Mouse (Mus musculus) layer of hippocampus, adult 11-12 months (tissue): ENCODE results near the gene Atrnl1.
"Not testable (repeated sequence)": the region's sequence is repeated elsewhere in the genome, so short reads cannot be mapped to it uniquely, and the experiment has no call there.

ENCODE experiments used
- DNase-seq: peaks from one replicate; pipeline ENCODE4 v3.0.0; 2022; ENCODE audit warnings: low spot score

Gene Atrnl1

DNA sequence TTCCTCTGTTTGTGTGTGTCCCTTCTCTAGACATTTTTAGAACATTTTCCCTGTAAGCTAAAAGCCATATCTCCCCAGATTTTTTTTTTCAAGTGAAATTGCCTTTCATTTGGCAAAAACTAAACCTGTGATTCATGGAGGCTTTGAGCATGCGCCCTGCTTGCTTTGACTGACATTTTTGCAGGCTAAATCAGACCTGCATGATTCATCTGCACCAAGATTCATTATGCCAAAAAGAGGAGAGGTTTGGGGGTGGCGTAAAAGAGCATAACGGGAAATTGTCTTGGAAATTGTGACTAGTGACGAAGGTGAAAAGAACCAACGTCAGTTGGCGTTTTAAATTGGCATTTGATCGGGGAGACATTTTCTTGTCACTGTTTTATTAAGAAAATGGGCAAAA is 358.9 kb downstream of the Atrnl1 start:
- DNase-seq: peak; percentile 43

DNA sequence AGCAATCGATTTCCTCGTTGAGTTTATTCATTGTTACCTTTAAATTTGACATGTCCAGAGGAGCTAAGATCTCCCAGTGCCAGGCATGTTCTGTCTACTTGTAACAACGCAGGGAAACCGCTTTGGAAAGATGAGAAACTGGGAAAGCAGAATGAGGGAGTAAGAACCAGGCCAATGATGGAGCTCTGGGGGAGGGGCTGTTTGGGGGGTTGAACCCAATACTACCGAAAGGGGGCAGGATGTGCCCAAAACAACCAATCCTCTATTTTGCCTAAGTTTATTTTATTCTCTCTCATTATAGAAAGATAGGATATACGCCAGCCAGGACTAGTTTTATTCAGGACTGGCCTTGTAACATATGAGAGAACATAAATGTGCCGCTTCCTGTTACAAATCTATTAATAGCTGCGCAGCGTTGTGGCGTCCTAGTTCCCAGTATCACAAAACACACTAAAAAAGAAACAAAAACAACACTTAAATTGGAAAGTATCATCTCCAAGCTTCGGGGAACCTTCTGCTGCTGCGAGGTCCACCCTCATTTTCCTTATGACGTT is 359.6 kb downstream of the Atrnl1 start:
- no peak for DNase-seq

DNA sequence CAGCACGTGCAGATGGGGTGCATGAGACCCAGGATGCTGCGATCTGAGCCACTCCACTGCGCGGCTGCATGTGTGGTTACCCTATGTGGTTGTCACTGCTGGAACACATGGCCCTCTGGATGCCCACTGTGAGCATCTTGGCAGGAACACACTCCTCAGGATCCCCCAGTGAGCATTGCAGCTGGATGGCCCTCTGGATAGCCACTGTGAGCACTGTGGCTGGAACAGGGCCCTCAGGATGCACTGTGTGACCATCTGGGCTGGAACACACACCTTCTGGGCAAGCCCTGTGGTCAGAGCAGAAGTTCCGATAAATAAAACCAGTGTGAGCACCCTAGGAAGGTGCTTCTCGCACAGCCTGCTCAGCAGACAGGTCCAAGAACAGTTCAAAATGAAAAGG is 364.4 kb downstream of the Atrnl1 start:
- DNase-seq: no peak

DNA sequence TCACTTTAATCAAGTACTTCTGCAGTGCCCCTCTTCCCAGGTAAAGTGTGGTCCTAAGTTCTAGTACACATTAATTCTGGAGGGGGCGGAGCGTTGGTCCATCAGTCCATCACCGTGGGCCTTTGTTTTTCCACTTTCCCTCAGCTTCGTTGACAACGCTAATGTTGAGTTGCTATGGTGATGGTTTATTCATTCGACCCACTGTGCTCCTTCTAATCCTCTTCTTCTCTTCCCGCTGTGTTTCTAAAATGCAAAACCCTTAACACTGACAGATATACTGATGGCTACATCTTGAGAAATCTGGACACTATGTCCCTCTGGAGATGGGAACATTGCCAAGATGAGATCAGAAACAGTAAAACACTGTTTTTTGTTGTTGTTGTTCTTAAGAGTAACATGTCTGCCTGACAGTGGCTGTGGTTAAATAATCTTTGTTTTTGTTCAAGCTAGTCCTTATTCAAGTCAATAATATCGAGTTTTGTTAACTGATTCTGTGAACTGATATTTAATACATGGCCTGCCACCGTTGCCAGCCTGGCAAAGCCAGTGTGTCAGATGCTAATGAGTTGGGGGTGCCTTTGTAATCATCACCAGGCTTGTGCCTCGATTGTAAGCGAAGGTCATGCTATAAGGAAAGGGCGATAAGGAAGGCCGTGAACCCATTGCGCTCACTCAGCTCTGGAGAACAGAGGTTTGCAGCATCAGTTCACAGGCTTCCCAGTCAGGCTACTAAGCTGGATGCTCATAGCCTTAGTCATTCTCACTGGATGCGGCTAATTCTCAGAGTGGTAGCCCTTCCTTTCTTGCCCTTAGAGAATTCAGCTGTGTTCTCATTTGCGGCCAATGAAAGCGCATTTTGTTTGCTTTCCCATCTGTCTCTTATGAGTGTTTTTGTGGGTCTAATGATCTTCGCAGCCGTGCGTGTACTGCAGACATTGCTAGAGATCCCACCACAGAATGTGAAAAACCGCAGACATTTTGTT is 375.4 kb downstream of the Atrnl1 start:
- DNase-seq: no peak

DNA sequence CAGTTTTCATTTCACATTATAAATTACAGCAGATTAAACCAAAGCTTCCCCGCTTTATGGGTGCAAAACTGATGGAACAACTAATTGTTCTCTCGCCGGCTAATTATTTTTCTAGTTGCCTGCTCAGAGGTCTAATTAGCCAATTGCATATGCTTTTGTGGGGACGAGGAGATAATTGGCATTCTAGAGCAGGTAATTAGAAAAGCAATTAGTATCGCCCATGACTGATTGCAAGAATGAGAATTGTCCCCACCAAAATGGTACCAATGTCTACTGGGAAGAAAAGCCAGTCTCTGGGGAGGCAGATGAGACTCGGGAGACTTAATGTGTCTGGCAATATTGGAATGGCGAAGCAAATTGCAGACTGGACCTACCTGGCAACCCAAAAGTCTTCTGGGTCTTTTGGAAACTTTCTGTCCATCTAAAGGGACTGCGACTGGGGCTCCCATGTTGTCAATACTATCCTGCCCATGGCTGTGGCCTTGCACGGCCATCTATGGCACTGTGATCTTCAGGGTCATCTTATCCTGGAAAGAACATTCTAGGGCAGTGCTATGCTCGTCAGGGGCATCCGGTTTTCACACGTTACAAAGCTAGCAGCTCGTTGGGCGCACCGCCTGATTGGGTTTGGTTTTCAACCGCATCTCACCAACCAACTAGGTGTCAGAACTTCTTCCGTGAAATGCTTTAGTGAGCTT is 377.0 kb downstream of the Atrnl1 start:
- DNase-seq: no peak

DNA sequence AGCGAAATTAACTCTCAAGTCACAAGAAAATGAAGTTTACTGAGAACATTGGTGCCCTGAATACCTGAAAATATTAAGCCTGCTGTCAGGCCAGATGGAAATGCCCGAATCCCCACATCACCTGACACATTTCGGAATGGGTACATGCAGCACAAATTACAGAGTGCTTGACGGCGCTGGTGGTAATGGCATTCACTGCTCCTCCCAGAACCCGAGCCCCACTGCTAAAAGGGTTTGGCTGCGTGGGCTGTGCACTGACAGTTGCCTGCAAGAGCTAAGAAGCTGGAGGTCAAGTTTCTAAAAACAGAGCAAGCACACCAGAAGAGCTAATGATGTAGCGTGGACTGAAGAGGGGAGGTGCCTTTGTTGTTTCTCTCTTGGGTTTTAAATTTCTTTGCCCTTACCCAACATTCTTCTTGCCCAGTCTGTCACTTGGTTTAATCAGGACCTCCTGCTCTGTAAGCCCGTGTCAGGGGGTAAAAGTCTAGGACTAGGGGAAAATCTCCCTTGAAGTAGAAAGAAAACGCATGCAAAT is 377.8 kb downstream of the Atrnl1 start:
- DNase-seq: no peak

DNA sequence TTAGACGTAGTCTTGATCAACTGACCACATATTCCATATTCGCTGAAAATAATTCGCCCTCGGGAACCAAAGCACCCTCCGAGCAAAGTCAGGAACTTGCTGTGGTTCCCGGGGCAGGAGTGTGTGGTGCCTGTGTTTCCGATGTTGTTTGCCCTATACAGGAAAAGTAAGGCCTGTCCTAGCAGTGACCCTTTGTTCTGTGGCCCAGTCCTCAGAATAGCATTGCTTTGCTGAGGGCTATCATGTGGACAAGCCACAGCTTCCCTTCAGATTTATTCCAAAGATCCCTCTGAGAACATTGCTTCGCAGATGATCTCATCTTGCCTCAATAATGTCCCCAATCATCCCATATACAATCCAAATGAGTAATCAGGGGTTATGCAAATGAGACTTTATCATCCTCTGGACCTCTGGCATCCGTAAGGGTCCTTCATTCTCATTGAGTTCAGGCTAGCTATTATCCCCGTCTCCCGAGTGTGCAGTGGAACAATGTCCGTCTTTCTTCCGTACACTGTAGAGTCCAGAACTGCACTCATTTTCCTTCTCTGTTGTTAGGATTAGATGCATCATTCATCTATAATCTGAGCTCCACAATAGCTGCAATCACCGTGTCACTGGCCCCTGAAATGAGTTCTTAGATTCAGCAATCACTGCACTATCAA is 380.4 kb downstream of the Atrnl1 start:
- DNase-seq: no peak

DNA sequence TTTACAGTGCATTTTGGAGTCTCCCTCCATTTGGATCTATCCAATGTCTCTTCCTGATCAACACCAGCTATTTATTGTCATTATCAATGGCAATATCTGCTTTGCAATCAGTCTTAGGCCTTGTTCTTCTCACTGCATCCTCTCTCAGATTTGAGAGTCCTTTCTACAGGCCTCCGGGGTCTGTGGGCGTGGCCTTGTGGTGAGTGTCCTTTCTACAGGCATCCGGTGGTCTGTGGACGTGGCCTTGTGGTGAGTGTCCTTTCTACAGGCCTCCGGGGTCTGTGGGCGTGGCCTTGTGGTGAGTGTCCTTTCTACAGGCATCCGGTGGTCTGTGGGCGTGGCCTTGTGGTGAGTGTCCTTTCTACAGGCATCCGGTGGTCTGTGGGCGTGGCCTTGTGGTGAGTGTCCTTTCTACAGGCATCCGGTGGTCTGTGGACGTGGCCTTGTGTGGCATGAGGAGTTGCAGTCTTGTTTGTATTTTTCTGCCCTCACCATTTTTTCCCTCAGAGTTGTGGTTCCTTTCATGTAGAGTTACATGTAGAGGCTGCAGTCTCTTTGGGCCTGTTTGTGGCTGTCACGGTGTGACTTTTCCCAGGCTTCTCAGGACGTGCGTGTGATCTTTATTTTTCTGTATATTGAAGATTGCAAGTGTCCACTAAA is 383.5 kb downstream of the Atrnl1 start:
- not testable (repeated sequence) for DNase-seq

DNA sequence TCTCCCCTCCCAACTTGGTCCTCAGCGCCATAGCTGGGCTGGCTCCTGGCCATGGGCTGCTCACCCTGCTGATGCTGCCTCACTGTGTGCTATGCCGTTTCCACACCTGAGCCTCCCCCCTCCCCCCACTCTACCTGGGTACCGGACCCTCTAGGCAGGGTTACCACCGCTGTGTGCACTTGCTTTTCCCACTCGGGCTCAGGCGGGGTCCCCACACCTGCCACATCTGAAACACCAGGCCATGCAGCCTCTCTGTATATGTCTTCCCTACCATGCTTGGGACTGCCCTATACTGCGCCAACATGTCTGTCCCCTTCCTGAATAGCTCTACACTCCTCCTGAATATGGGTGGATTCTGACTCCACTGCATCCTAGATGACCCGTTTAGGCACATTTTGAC is 384.2 kb downstream of the Atrnl1 start:
- no peak for DNase-seq

DNA sequence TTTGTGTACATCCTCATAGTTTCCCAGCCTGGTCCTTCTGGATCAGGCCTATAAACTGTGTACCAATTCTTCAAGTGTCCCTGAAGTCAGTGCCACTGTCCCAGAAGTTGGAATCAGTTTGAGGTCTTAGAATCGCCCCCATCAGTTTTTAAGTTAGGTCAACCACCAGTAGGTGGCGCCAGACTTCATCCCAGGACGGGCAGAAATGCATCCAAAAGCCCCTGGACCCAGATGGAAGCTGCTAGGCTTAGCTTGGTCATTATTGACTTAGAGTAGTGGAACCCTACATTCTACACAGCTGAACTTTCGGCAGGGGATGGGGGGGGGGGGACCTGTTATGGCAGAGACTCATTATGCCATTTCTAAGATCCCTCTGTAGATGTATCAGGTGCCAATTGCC is 387.1 kb downstream of the Atrnl1 start:
- DNase-seq: no peak

DNA sequence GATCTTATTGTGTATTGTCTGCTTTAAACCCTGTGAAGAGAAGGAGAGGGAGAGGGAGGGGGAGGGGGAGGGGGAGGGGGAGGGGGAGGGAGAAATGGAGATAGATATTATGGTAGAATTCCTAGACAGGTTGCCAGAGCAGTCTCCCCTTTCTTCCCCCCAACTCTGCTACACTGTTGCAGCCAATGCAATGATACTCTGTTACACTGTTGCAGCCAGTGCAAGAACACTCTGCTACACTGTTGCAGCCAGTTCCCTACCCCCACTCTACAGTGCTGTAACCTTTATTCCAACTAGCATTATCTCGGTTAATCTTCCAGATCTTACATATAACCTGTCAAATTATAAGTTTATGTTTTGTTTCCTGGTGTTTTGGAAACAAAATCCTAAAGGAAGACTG is 400.8 kb downstream of the Atrnl1 start:
- no peak for DNase-seq

DNA sequence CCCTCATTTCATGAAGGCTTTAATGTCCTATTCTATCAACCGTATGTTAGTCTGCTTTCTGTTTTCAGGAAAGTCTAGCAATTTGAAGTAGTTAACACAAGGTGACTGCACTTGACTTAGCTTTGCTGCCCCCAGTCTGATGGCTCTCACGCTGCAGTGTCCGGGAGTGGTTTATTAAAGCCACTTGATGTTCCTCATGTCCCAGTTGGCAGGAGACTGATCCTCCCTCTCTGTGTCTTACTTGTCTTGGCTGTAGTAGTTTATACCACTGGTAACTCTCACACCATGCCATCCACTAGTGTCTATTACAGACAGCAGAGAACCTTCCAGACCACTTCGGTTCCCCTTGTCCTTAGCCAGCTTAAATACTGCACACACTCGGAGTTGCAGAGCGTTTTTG is 404.9 kb downstream of the Atrnl1 start:
- no peak for DNase-seq

DNA sequence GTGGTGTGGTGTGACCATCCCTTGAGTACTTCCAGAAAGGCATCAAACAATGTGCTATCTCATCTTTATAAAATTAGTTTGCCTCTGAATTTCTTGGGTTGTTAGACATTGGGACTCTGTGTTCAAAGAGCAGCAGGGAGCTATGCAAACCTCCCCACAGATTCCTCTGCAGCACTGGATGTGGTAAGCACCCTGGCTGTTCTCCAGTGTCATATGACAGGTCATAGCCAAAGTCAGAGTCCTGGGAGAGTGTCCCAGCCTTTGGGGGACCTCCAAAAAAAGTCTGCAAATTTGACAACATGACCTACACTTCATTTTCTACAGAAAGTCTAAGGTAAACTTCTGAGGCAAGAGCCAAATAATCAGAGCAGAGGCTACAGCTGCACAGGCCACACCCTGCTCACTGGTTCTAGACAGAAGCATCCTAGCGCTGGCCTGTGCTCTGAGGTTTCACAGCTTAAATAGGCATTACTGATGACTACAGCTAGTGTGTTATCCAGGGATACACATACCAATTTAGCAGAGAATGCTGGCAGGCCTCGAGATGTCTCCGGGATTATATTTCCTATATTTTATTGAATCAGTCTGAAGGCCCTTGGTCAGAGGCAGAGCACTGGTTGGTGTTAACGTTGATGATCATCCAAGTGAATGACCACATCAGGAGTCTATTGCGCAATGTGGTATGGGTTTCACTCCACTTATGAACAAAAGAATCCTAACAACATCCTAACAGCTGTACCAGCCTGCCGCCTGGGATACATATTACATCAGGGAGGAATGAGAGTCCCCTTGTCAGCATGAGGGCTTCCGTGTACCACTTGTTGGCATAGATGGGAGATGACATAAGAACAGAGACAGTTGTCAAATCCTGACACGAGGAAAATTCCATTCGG is 406.0 kb downstream of the Atrnl1 start:
- DNase-seq: peak; percentile 25

DNA sequence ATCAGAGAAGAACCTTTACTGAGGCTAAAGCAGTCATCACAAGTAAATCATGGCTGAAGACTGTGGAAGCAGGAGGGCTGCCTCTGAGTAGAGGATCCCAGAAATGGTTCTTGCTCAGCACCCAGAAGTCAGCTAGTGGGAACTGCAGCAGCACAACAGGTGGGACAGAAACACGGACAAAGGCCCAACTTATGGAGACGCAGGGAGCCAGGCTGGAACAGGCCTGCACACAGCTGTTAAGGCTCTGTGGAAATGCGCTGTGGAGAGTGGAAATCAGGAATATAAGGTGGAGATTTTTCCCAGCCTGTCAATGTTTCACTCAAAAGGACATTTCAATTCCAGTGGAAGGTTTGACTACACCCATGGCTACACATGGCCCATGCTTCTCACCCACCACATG is 406.6 kb downstream of the Atrnl1 start:
- DNase-seq: no peak

DNA sequence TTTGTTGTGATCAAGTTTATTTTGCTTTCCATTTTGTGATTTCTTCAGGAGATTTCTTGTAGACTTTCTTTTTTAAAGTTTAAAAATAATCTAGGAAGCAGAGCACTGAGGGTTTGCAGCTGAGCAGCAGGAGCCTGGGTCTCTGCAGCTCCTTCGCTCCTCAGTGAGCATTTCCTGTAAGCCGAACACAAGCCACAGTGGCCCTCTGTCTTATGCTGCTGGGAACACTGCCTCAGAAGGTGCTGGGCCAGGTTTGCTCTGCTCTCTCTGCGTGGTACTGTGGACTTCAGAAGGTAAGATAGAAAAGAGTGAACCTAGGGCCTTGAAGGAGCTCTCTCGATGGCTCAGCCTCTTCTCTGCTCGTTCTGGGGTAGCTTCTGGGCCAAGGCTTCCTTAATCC is 407.9 kb downstream of the Atrnl1 start:
- DNase-seq: no peak

DNA sequence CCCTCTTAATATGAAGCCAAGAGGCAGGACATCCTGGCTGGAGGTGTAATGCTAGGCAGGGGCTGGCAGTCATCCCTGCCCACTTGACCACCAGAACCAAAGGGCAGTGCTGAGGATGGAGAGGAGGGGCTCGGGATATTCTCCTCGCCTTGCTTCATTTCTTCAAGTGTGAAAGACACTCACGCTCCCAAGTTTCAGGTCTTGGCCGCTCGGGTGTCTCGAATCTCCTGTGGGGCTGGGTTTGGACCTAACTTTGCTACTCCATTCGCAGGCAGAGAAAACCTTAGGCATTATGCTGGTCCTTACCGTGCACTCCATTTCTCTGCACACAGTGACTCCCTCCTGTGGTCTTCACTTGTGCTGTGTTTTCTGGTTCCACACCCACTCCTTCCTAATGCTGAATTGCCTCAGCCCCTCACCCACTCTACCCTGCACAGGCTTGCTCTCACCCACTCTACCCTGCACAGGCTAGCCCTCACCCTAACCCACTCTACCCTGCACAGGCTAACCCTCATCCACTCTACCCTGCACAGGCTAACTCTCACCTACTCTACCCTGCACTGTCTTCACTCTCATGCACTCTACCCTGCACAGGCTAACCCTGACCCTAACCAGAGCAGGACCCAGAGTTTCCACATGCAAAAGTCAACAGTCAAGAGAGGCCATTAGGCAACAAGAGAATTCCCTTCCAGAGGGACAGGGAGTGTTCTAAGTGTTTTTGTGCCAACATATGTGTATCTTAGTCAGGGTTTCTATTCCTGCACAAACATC is 410.9 kb downstream of the Atrnl1 start:
- no peak for DNase-seq

DNA sequence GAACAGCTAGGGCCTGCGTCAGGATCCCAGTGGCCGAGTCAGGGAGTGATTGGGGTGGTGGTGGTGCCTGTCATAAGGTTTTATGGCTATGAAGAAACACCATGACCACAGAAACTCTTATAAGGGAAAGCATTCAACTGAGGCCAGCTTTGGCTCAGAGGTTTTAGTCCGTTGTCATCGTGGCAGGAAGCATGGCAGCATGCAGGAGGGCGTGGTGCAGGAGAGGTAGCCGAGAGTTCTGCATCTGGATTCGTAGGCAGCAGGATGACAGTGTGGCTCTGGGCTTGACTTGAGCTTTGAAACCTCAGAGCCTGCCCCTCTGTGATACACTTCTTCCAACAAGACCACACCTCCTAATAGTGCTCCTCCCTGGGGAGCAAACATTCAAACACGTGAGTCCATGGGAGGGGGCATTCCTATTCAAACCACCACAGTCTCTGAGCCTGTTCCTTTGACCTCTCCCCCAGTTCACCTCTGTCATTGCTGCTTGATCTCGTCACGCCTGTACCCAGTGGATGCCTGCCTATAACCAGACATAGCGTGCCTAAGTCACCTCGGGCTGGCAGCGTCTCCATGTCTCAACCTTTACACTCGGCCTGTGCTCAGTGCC is 412.5 kb downstream of the Atrnl1 start:
- DNase-seq: no peak

DNA sequence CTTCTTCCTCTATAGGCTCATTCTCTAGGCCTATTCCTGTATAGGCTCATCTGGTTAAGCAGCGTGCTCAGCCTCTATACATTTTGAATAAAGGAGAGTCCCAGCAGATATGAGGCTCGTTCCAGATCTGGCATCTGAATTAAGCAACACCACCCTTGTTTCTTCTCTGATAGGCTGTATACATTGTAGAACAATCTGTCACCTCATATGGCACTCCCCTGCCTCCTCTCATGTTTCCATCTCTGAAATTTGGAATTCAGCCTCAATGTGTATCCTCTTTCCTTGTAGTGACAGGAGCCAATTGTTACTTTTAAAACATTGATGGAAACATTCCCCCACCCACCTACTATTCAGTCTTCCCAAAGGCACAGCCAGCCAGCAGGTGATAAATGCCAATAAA is 414.2 kb downstream of the Atrnl1 start:
- DNase-seq: no peak

DNA sequence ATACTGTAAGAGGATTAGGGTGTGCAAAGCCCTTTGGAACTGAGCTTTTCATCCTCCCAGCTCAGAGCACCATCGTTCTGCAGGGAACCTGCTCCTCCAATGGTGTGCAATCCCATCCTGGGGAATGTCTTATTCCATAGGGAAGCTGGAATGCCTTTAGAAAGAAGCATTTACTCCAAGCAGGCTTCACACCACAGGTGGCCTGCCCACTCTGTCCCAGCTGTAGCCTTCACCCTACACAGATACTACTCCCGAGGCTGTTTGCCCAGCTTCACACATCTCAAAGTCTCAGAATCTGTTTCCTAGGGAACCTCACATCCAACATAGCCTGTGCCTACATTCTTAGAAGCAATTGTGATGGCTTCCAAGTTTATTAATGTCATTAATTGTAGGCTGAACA is 418.8 kb downstream of the Atrnl1 start:
- peak; percentile 34 for DNase-seq
